Mouse (Mus musculus): ENCODE measurements at regions not wholly inside any gene's neighbourhood (a gene's known extent, or its start where the extent isn't known, plus 50 kb on each side); places are given as distances from the start of the nearest gene placed in this dataset.

- Histone ChIP-seq H3K4me2 (no peak overlapping the region), H3K27ac (replicated peaks) (no peak overlapping the region), H3K9ac (no peak overlapping the region), H3K27me3 (no peaks in the 10 kb centered on the region), H3K36me3 (replicated peaks) (no peaks in the 10 kb centered on the region), H3K4me1 (replicated peaks) (no peaks in the 10 kb centered on the region), H3K9me3 (replicated peaks) (no peaks in the 10 kb centered on the region), H3K4me3 (replicated peaks) (no peak overlapping the region)
- ATAC-seq (ENCODE audit: insufficient read depth) = no peak
- 47% methylated on average over 6 of the region's 6 CpGs for WGBS (ENCODE audit: insufficient replicate concordance)
These were observed 230.3 kb upstream of the Ubash3b start for GRCm38 (mm10) chr9:41391591-41392320.

- Histone ChIP-seq H3K9ac (no peak overlapping the region), H3K27me3 (peaks cover 17% of the 10 kb centered on the region), H3K4me1 (replicated peaks) (no peaks in the 10 kb centered on the region), H3K4me2 (no peak overlapping the region), H3K36me3 (replicated peaks) (no peaks in the 10 kb centered on the region), H3K4me3 (replicated peaks) (no peak overlapping the region), H3K9me3 (replicated peaks) (no peaks in the 10 kb centered on the region), H3K27ac (replicated peaks) (no peak overlapping the region)
- ATAC-seq (ENCODE audit: insufficient read depth) = no peak
- 26% methylated on average over 1 of the region's 1 CpGs for WGBS (ENCODE audit: insufficient replicate concordance)
These were observed 217.8 kb upstream of the Ubash3b start for GRCm38 (mm10) chr9:41379283-41379682.

DNA sequence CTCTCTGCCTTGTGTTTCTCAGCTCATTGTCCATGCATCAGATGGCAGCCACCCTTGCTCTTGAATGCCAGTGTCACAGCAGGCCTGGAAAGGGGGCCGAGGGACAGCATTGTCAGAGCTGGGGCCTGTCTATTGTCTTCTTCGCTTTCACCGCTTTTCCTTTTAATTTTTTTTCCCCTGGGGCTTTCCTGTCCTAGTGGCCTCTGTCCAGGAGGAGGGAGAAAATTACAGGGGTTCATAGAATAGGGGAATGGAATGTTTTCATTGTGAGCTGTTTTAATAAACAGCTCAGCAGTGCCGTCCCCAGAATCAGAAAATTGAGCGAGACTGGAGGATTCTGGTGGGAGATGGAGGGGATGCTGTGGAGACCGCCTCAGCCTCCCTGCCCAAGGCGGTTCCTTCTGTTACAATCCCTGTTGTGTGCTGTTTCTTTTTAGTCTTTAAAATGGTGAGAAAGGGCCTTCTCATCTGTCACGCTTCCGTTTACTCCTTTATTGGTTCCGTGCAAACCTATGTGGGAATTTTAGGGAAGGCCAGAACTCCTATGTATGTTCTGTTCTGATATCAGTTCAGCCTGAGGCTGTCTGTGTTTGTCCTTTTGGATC lies 217.2 kb upstream of the Ubash3b start:
- Histone ChIP-seq H3K4me1 (replicated peaks) (no peaks in the 10 kb centered on the region), H3K9me3 (replicated peaks) (no peaks in the 10 kb centered on the region), H3K4me3 (replicated peaks) (no peak overlapping the region), H3K36me3 (replicated peaks) (no peaks in the 10 kb centered on the region), H3K27ac (replicated peaks) (no peak overlapping the region), H3K9ac (no peak overlapping the region), H3K4me2 (no peak overlapping the region), H3K27me3 (peaks cover 17% of the 10 kb centered on the region)
- no peak for ATAC-seq (ENCODE audit: insufficient read depth)
- 64% methylated on average over 10 of the region's 10 CpGs for WGBS (ENCODE audit: insufficient replicate concordance)

DNA sequence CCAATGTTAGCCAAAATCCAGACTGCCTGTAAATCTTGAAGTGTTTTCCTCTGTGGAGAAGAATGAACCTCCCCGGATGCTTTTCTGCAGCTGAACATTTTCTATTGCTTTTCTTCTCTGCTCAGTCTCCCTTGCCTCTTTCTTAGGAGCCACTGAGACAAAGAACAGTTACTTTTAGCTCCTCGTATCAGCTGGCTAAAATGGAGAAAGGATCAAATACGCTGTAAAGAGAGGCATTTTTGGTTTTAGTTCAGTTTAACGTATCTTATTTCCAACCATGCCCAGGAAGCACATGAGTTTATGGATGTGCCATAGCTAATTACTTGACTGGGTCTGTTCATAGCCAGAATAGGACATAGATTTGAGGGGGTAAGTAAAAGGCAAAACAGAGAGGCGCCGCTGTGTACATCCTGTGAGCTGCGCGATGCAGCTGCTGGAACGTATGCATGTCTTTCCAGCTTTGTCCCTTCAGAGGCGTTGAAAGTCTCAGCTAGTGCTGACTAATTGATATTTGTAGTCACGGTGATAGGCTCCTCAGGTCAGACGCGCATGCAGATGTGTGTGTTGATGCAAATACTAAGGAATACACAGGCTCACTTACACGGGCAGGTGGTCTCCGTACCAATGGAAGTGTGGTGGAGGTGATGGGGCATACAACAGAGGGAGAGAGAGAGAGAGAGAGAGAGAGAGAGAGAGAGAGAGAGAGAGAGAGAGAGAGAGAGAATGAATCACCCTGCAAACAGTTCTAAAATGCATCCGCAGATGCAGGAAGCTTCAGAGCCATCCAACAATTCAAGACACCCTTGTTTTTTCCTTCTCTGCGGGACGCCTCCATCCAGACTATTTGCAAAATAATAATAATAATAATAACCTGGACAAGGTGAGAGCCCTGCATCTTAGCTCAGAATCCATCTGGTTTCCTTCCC lies 216.5 kb upstream of the Ubash3b start:
- Histone ChIP-seq H3K27ac (replicated peaks) (no peak overlapping the region), H3K4me1 (replicated peaks) (no peaks in the 10 kb centered on the region), H3K27me3 (peaks cover 17% of the 10 kb centered on the region), H3K4me3 (replicated peaks) (no peak overlapping the region), H3K9ac (no peak overlapping the region), H3K4me2 (no peak overlapping the region), H3K9me3 (replicated peaks) (no peaks in the 10 kb centered on the region), H3K36me3 (replicated peaks) (no peaks in the 10 kb centered on the region)
- 66% methylated on average over 18 of the region's 18 CpGs for WGBS (ENCODE audit: insufficient replicate concordance)
- no peak for ATAC-seq (ENCODE audit: insufficient read depth)

- no peak overlapping the region for H3K27ac ChIP-seq (replicated peaks)
- H3K4me3 ChIP-seq (replicated peaks) = no peak overlapping the region
- H3K36me3 ChIP-seq (replicated peaks) = no peaks in the 10 kb centered on the region
- H3K4me2 ChIP-seq = no peak overlapping the region
- no peaks in the 10 kb centered on the region for H3K4me1 ChIP-seq (replicated peaks)
- WGBS (ENCODE audit: insufficient replicate concordance) = 42% methylated on average over 8 of the region's 8 CpGs
- peaks cover 17% of the 10 kb centered on the region for H3K27me3 ChIP-seq
- H3K9me3 ChIP-seq (replicated peaks) = no peaks in the 10 kb centered on the region
- H3K9ac ChIP-seq = no peak overlapping the region
- no peak for ATAC-seq (ENCODE audit: insufficient read depth)
These were observed 215.6 kb upstream of the Ubash3b start for GRCm38 (mm10) chr9:41376948-41377700.

- no peaks in the 10 kb centered on the region for H3K9me3 ChIP-seq (replicated peaks)
- WGBS (ENCODE audit: insufficient replicate concordance) = 8% methylated on average over 24 of the region's 24 CpGs
- H3K27me3 ChIP-seq = peaks cover 17% of the 10 kb centered on the region
- no peaks in the 10 kb centered on the region for H3K4me1 ChIP-seq (replicated peaks)
- no peak overlapping the region for H3K4me3 ChIP-seq (replicated peaks)
- H3K4me2 ChIP-seq = peak overlapping the region; percentile 15; the same call in 1 of the 2 replicates
- ATAC-seq (ENCODE audit: insufficient read depth) = no peak
- H3K36me3 ChIP-seq (replicated peaks) = no peaks in the 10 kb centered on the region
- no peak overlapping the region for H3K27ac ChIP-seq (replicated peaks)
- H3K9ac ChIP-seq = no peak overlapping the region
These were observed 214.6 kb upstream of the Ubash3b start for GRCm38 (mm10) chr9:41375984-41376651.

DNA sequence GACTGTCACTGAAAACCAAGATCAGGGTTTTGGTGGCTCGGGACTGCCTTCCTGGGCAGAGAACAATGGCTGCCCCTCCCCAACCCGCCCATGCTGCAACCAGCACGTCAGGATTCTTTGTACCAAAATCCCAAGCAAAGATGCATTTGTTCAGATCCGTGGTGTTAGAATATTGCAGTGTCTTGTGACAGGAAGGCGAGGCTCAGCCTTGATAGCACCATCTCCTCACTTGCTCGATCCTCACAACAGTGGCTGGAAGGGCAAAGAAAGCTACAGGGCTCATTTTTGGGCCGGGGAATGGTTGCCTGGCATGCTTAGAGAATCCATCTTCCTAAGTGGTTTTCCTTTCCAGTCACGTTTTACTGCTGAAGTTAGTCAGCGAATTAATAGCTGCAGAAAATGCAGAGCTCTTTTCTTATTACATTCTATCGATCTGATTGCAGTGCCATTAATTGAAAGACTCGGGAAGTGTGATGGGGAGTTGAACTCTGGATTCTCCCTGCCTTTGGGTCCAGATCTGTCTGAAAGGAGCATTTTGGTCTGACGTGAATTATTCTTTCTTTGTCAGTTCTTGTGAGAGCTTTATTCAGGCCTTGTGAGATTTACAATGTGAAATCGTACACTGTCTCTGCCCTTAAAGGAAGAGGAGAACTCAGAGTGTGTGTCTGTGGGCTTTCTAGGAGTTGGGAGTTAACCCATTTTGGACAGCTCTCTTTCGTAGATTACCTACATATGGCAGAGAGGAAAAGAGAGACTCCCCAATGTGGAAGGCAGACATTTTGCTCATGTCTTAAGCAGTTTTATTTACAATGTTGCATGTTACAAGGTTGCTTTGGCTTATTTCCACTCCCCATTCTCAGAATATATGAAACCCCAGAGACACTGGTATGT lies 213.3 kb upstream of the Ubash3b start:
- WGBS (ENCODE audit: insufficient replicate concordance) = 44% methylated on average over 14 of the region's 14 CpGs
- Histone ChIP-seq H3K9ac (no peak overlapping the region), H3K4me3 (replicated peaks) (no peak overlapping the region), H3K27ac (replicated peaks) (no peak overlapping the region), H3K36me3 (replicated peaks) (no peaks in the 10 kb centered on the region), H3K4me2 (no peak overlapping the region), H3K9me3 (replicated peaks) (no peaks in the 10 kb centered on the region), H3K27me3 (peaks cover 17% of the 10 kb centered on the region), H3K4me1 (replicated peaks) (no peaks in the 10 kb centered on the region)
- no peak for ATAC-seq (ENCODE audit: insufficient read depth)

GRCm38 (mm10) chr9:41366405-41366804 lies 204.9 kb upstream of the Ubash3b start:
- Histone ChIP-seq H3K4me1 (replicated peaks) (no peaks in the 10 kb centered on the region), H3K27me3 (no peaks in the 10 kb centered on the region), H3K36me3 (replicated peaks) (no peaks in the 10 kb centered on the region), H3K9ac (no peak overlapping the region), H3K4me3 (replicated peaks) (no peak overlapping the region), H3K4me2 (no peak overlapping the region), H3K9me3 (replicated peaks) (no peaks in the 10 kb centered on the region), H3K27ac (replicated peaks) (no peak overlapping the region)
- 47% methylated on average over 3 of the region's 3 CpGs for WGBS (ENCODE audit: insufficient replicate concordance)
- no peak for ATAC-seq (ENCODE audit: insufficient read depth)

DNA sequence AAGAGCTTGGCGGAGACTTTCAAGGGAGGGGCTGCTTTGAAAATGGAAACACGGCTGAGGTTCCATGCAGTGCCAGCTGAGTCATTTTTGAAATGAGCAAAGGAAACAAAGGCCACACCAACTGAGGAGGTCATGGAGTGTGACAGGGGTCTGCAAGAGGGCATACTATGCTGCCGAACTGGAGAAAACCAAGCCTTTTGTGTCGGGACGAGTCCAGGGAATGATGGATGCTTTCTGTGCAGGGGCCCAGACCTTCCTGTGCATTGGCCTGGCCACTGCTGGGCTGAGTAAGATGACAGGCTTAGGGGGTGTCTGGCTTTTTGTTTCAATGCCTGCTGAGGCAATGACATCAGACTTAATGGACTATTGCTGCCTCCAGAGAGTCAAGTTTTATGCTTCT lies 203.8 kb upstream of the Ubash3b start:
- Histone ChIP-seq H3K4me2 (no peak overlapping the region), H3K4me1 (replicated peaks) (no peaks in the 10 kb centered on the region), H3K9ac (no peak overlapping the region), H3K27ac (replicated peaks) (no peak overlapping the region), H3K27me3 (no peaks in the 10 kb centered on the region), H3K36me3 (replicated peaks) (no peaks in the 10 kb centered on the region), H3K4me3 (replicated peaks) (no peak overlapping the region), H3K9me3 (replicated peaks) (no peaks in the 10 kb centered on the region)
- no peak for ATAC-seq (ENCODE audit: insufficient read depth)
- WGBS (ENCODE audit: insufficient replicate concordance) = 37% methylated on average over 5 of the region's 5 CpGs
